Mouse (Mus musculus) liver, embryonic 15.5 days (tissue): Measurements from ENCODE around the gene Prelp. TPM values are rescaled to one million over a fixed set of nuclear protein-coding genes. Genes with fewer than 3 reads are reported as not detected.

Experiments used
- ATAC-seq: fragments of 200-750 bp; cut with Nextera tagmentation; 2 replicates; pipeline ENCODE4 v1.8.0; 2017; ENCODE audit warnings: moderate number of reproducible peaks, mild to moderate bottlenecking, moderate library complexity; ENCODE audit not compliant: insufficient read depth
- H3K27ac ChIP-seq: fragments of 300-500 bp; sonication (generic); replicated peaks from 2 replicates; pipeline ENCODE4 v1.5.1; 2015; ENCODE audit warnings: mild to moderate bottlenecking, inconsistent platforms
- H3K27me3 ChIP-seq: fragments of 300-500 bp; sonication (generic); 2 replicates; pipeline ENCODE4 v1.6.1; 2015; ENCODE audit warnings: mild to moderate bottlenecking, inconsistent platforms
- H3K36me3 ChIP-seq: fragments of 300-500 bp; sonication (generic); replicated peaks from 2 replicates; pipeline ENCODE4 v1.6.1; 2015; ENCODE audit warnings: moderate library complexity, mild to moderate bottlenecking, inconsistent platforms
- H3K4me1 ChIP-seq: fragments of 300-500 bp; sonication (generic); replicated peaks from 2 replicates; pipeline ENCODE4 v1.6.1; 2015; ENCODE audit warnings: inconsistent platforms
- H3K4me2 ChIP-seq: fragments of 300-500 bp; sonication (generic); 2 replicates; pipeline ENCODE4 v1.6.1; 2015; ENCODE audit warnings: moderate library complexity, mild to moderate bottlenecking, inconsistent platforms
- H3K4me3 ChIP-seq: fragments of 300-500 bp; sonication (generic); replicated peaks from 2 replicates; pipeline ENCODE4 v1.5.1; 2015; ENCODE audit warnings: mild to moderate bottlenecking, inconsistent platforms
- H3K9ac ChIP-seq: fragments of 300-500 bp; sonication (generic); 2 replicates; pipeline ENCODE4 v1.6.1; 2015; ENCODE audit warnings: moderate library complexity, mild to moderate bottlenecking, inconsistent platforms
- H3K9me3 ChIP-seq: fragments of 300-500 bp; sonication (generic); replicated peaks from 2 replicates; pipeline ENCODE4 v1.6.1; 2016; ENCODE audit warnings: inconsistent platforms
- WGBS: fragments of 180-500 bp; shearing (Covaris S2); methylation state at CpG from one replicate; pipeline ENCODE4 v1.1.7; 2015; ENCODE audit warnings: mixed read lengths; ENCODE audit not compliant: insufficient replicate concordance; 5-methylcytosine and 5-hydroxymethylcytosine counted together
- polyA plus RNA-seq: library from polyadenylated mRNA; unstranded; fragments of >200 nt; fragmentation: Nextera tagmentation; extraction: Ambion mirVana; gene quantifications from 2 replicates; pipeline ENCODE4 v1.2.1, GENCODE M21; 2015

Prelp gene
- polyA plus RNA-seq, 1 experiment from 2014 or later: 3.5 TPM

- Histone ChIP-seq H3K9me3 (no peaks in the 10 kb centered on the region), H3K27me3 (peaks cover 28% of the 10 kb centered on the region), H3K9ac (no peak overlapping the region), H3K4me3 (no peak overlapping the region), H3K27ac (no peak overlapping the region), H3K4me1 (no peaks in the 10 kb centered on the region), H3K36me3 (no peaks in the 10 kb centered on the region), H3K4me2 (no peak overlapping the region)
- no peak for ATAC-seq
- WGBS: 74% methylated on average over 13 of the region's 13 CpGs
Observed at GRCm38 (mm10) chr1:133915115-133915514, 6.1 kb downstream of the Prelp start.

- Histone ChIP-seq H3K27ac (no peak overlapping the region), H3K27me3 (peaks cover 37% of the 10 kb centered on the region), H3K4me3 (no peak overlapping the region), H3K36me3 (no peaks in the 10 kb centered on the region), H3K4me2 (no peak overlapping the region), H3K9ac (no peak overlapping the region), H3K9me3 (no peaks in the 10 kb centered on the region), H3K4me1 (peaks cover 14% of the 10 kb centered on the region)
- no peak for ATAC-seq
- 56% methylated on average over 6 of the region's 6 CpGs for WGBS
Observed at GRCm38 (mm10) chr1:133913018-133913417, 8.2 kb downstream of the Prelp start.

GRCm38 (mm10) chr1:133911456-133911855 is 9.8 kb downstream of the Prelp start:
- no peaks in the 10 kb centered on the region for H3K9me3 ChIP-seq

GRCm38 (mm10) chr1:133911008-133911407 is 10.2 kb downstream of the Prelp start:
- H3K27me3 ChIP-seq: peaks cover 50% of the 10 kb centered on the region
- no peak overlapping the region for H3K4me3 ChIP-seq
- no peaks in the 10 kb centered on the region for H3K36me3 ChIP-seq
- WGBS: 60% methylated on average over 4 of the region's 4 CpGs
- H3K27ac ChIP-seq: no peak overlapping the region
- no peaks in the 10 kb centered on the region for H3K9me3 ChIP-seq
- H3K9ac ChIP-seq: no peak overlapping the region
- H3K4me2 ChIP-seq: no peak overlapping the region
- peaks cover 20% of the 10 kb centered on the region for H3K4me1 ChIP-seq
- no peak for ATAC-seq

More at GRCm38 (mm10) chr1:133911456-133911855, 9.8 kb downstream of the Prelp start:
- no peak for ATAC-seq
- H3K9ac ChIP-seq: no peak overlapping the region
- H3K4me3 ChIP-seq: no peak overlapping the region
- H3K4me1 ChIP-seq: peaks cover 20% of the 10 kb centered on the region
- H3K36me3 ChIP-seq: no peaks in the 10 kb centered on the region
- peaks cover 45% of the 10 kb centered on the region for H3K27me3 ChIP-seq
- WGBS: 21% methylated on average over 4 of the region's 4 CpGs
- H3K4me2 ChIP-seq: no peak overlapping the region
- H3K27ac ChIP-seq: no peak overlapping the region

- Histone ChIP-seq H3K9ac (no peak overlapping the region), H3K9me3 (no peaks in the 10 kb centered on the region), H3K27ac (no peak overlapping the region), H3K36me3 (no peaks in the 10 kb centered on the region), H3K4me2 (no peak overlapping the region), H3K27me3 (peaks cover 56% of the 10 kb centered on the region), H3K4me3 (no peak overlapping the region), H3K4me1 (peaks cover 20% of the 10 kb centered on the region)
- WGBS: 60% methylated on average over 7 of the region's 7 CpGs
- no peak for ATAC-seq
Observed at GRCm38 (mm10) chr1:133910108-133910507, 11.1 kb downstream of the Prelp start.

- no peaks in the 10 kb centered on the region for H3K9me3 ChIP-seq
- peak overlapping the region; percentile 77 for H3K4me2 ChIP-seq
- ATAC-seq: peak; percentile 56
- peaks cover 20% of the 10 kb centered on the region for H3K4me1 ChIP-seq
- peak overlapping the region; percentile 44 for H3K4me3 ChIP-seq
- H3K27ac ChIP-seq: 0 out of 2 replicates have a peak overlapping the region, but pooled peaks have one; percentile 1
- WGBS: 14% methylated on average over 27 of the region's 27 CpGs
- no peaks in the 10 kb centered on the region for H3K36me3 ChIP-seq
- H3K27me3 ChIP-seq: peaks cover 68% of the 10 kb centered on the region
- no peak overlapping the region for H3K9ac ChIP-seq
Observed at GRCm38 (mm10) chr1:133908659-133909575, 12.3 kb downstream of the Prelp start.

- H3K27me3 ChIP-seq: peaks cover 71% of the 10 kb centered on the region
- peaks cover 20% of the 10 kb centered on the region for H3K4me1 ChIP-seq
- peak; percentile 70 for ATAC-seq
- no peaks in the 10 kb centered on the region for H3K9me3 ChIP-seq
- peak within 1 kb of the TSS; percentile 44 for H3K4me3 ChIP-seq
- peak within 1 kb of the TSS; percentile 77 for H3K4me2 ChIP-seq
- peak within 1 kb of the TSS; percentile 1; the same call in 1 of the 2 replicates for H3K27ac ChIP-seq
- 4% methylated on average over 30 of the region's 30 CpGs for WGBS
- H3K9ac ChIP-seq: no peak within 1 kb of the TSS
- H3K36me3 ChIP-seq: no peaks in the 10 kb centered on the region
Observed at GRCm38 (mm10) chr1:133907949-133908658, 13.1 kb downstream of the Prelp start, which contains the start of gene Optc. Gene Optc, minus strand, starts transcription at chr1:133907999.

- H3K27me3 ChIP-seq: peaks cover 85% of the 10 kb centered on the region
- H3K4me2 ChIP-seq: no peak overlapping the region
- no peak overlapping the region for H3K9ac ChIP-seq
- ATAC-seq: no peak
- H3K4me1 ChIP-seq: peaks cover 20% of the 10 kb centered on the region
- H3K27ac ChIP-seq: no peak overlapping the region
- no peak overlapping the region for H3K4me3 ChIP-seq
- 50% methylated on average over 12 of the region's 12 CpGs for WGBS
- no peaks in the 10 kb centered on the region for H3K9me3 ChIP-seq
- no peaks in the 10 kb centered on the region for H3K36me3 ChIP-seq
Observed at GRCm38 (mm10) chr1:133906420-133906819, 14.8 kb downstream of the Prelp start.

GRCm38 (mm10) chr1:133900825-133901224 is 20.4 kb downstream of the Prelp start:
- Histone ChIP-seq H3K9ac (no peak overlapping the region), H3K9me3 (no peaks in the 10 kb centered on the region), H3K4me3 (no peak overlapping the region), H3K36me3 (no peaks in the 10 kb centered on the region), H3K27me3 (peaks cover 33% of the 10 kb centered on the region), H3K27ac (no peak overlapping the region), H3K4me1 (peaks cover 32% of the 10 kb centered on the region), H3K4me2 (no peak overlapping the region)
- 73% methylated on average over 9 of the region's 9 CpGs for WGBS
- no peak for ATAC-seq

- ATAC-seq: no peak
- Histone ChIP-seq H3K27ac (no peak overlapping the region), H3K9ac (no peak overlapping the region), H3K4me2 (no peak overlapping the region), H3K36me3 (no peaks in the 10 kb centered on the region), H3K4me3 (no peak overlapping the region), H3K9me3 (no peaks in the 10 kb centered on the region), H3K27me3 (peaks cover 19% of the 10 kb centered on the region), H3K4me1 (peaks cover 48% of the 10 kb centered on the region)
- WGBS: 64% methylated on average over 9 of the region's 9 CpGs
Observed at GRCm38 (mm10) chr1:133899043-133899542, 22.1 kb downstream of the Prelp start.

- H3K9me3 ChIP-seq: no peaks in the 10 kb centered on the region
- no peak overlapping the region for H3K4me2 ChIP-seq
- no peak overlapping the region for H3K4me3 ChIP-seq
- peaks cover 6% of the 10 kb centered on the region for H3K27me3 ChIP-seq
- no peak overlapping the region for H3K9ac ChIP-seq
- 66% methylated on average over 6 of the region's 6 CpGs for WGBS
- peaks cover 62% of the 10 kb centered on the region for H3K4me1 ChIP-seq
- no peaks in the 10 kb centered on the region for H3K36me3 ChIP-seq
- ATAC-seq: no peak
- H3K27ac ChIP-seq: peak overlapping the region; percentile 8; the same call in 1 of the 2 replicates
Observed at GRCm38 (mm10) chr1:133897293-133897692, 23.9 kb downstream of the Prelp start.
